Comparison of ENCODE assay signal across 17 mouse cellular contexts in genomic region chr5:79706631-79707030, GRCm38 (mm10).
DNase-seq lines count a peak whose midpoint lies in the region.
"Had no signal": no experiment of that assay in that cellular context is flagged by ENCODE, and none has a peak within 500 bp of the region (broad histone marks: within the 10 kb centered on the region; RNA-seq: fewer than 3 reads in every experiment).

No protein-coding gene starts in this region.

- no peaks in the 10 kb centered on the region for H3K4me1 ChIP-seq in midbrain, embryonic 10.5 days
- H3K4me1 ChIP-seq: embryonic facial prominence, embryonic 15.5 days; forebrain, embryonic 10.5 days; hindbrain, embryonic 10.5 days; liver, embryonic 13.5 days; lung, embryonic 15.5 days had no signal

- no peaks in the 10 kb centered on the region for H3K9me3 ChIP-seq in midbrain, embryonic 10.5 days (replicated peaks)
- H3K9me3 ChIP-seq: embryonic facial prominence, embryonic 15.5 days; forebrain, embryonic 10.5 days; hindbrain, embryonic 10.5 days; liver, embryonic 13.5 days; lung, embryonic 15.5 days had no signal

- H3K4me3 ChIP-seq in midbrain, embryonic 10.5 days: no peak overlapping the region
- H3K4me3 ChIP-seq: embryonic facial prominence, embryonic 15.5 days; forebrain, embryonic 10.5 days; hindbrain, embryonic 10.5 days; liver, embryonic 13.5 days; lung, embryonic 15.5 days had no signal

- H3K27ac ChIP-seq in midbrain, embryonic 10.5 days (replicated peaks): no peak overlapping the region
- H3K27ac ChIP-seq: embryonic facial prominence, embryonic 15.5 days; forebrain, embryonic 10.5 days; hindbrain, embryonic 10.5 days; liver, embryonic 13.5 days; lung, embryonic 15.5 days had no signal

- H3K27me3 ChIP-seq in midbrain, embryonic 10.5 days (ENCODE audit: low read depth, poor library complexity, severe bottlenecking): no peaks in the 10 kb centered on the region
- H3K27me3 ChIP-seq: embryonic facial prominence, embryonic 15.5 days; liver, embryonic 13.5 days; lung, embryonic 15.5 days had no signal

- 81% methylated on average over 1 of the region's 1 CpGs for WGBS in midbrain, embryonic 10.5 days

- peak; percentile 44 to 64 for DNase-seq in frontal cortex, adult 2 months (ENCODE audit: extremely low spot score in 1 of 2, low spot score in 1 of 2)
- DNase-seq in frontal cortex, postnatal 10 days (ENCODE audit: low spot score in 2 of 2): no peak
- peak; percentile 60 for DNase-seq in right cerebral cortex, adult 18-20 months
- DNase-seq in right cerebral cortex, postnatal 4 days: no peak
- DNase-seq in right cerebral cortex, adult 2 months (ENCODE audit: low spot score in 2 of 2): peak; percentile 24 to 47
- DNase-seq in urinary bladder, postnatal 4 days (ENCODE audit: low spot score in 2 of 2): no peak
- DNase-seq in midbrain, embryonic 10.5 days (ENCODE audit: low spot score): no peak
- DNase-seq in ovary, postnatal 14 days (ENCODE audit: low spot score): no peak
- DNase-seq: adrenal gland, adult 2 months; kidney, adult 11 months; liver, embryonic 13.5 days; lung, postnatal 4 days; retina, postnatal 1 day had no signal

- no peaks in the 10 kb centered on the region for H3K36me3 ChIP-seq in midbrain, embryonic 10.5 days
- H3K36me3 ChIP-seq: embryonic facial prominence, embryonic 15.5 days; forebrain, embryonic 10.5 days; hindbrain, embryonic 10.5 days; liver, embryonic 13.5 days; lung, embryonic 15.5 days had no signal

Comparison
In these comparisons a context has a peak if more than half of its experiments do, and no peak if none do; other contexts are left out.
1. DNase-seq: peak in frontal cortex, adult 2 months (2 of 2), right cerebral cortex, adult 18-20 months (single experiment) and right cerebral cortex, adult 2 months (2 of 2); none in frontal cortex, postnatal 10 days (0 of 2), right cerebral cortex, postnatal 4 days (single experiment), urinary bladder, postnatal 4 days (0 of 2), midbrain, embryonic 10.5 days (single experiment) and ovary, postnatal 14 days (single experiment).